Mouse (Mus musculus): ENCODE measurements around the gene Scn3a. TPM values are rescaled to one million over a fixed set of nuclear protein-coding genes. Genes with fewer than 3 reads are reported as not detected.
A peak's percentile ranks its signal among the peaks of the same experiment; 100 is the strongest.

Scn3a gene
- total RNA-seq, 2 experiments from 2014 or later: 29.4 to 35.4 TPM

GRCm38 (mm10) chr2:65414806-65415281 lies 152.6 kb downstream of the Scn3a start:
- DNase-seq (ENCODE audit: low spot score in 2 of 2): peak; percentile 69 to 78

- DNase-seq (ENCODE audit: low spot score in 2 of 2): peak; percentile 24 to 33
Observed at GRCm38 (mm10) chr2:65414237-65414636, 153.2 kb downstream of the Scn3a start.

- peak in 1 of 2 experiments; percentile 27 for DNase-seq (ENCODE audit: low spot score in 2 of 2)
Observed at GRCm38 (mm10) chr2:65413746-65414145, 153.7 kb downstream of the Scn3a start.

Other genes with a start within 250 kb of the Scn3a start
- 1 to 10 TPM; 1.7 TPM for gene Slc38a11, start 203.6 kb downstream of the Scn3a start, total RNA-seq (2021)
- gene Scn2a, start 53.1 kb upstream of the Scn3a start, total RNA-seq (2021): 100 to 1,000 TPM; 274 to 310 TPM

Measured in left cerebral cortex, adult 18-20 months (tissue).